Mouse (Mus musculus) liver, embryonic 11.5 days (tissue): Measurements from ENCODE around the gene Bpifa2. TPM values are rescaled to one million over a fixed set of nuclear protein-coding genes. Genes with fewer than 3 reads are reported as not detected.

Experiments used
- polyA plus RNA-seq: library from polyadenylated mRNA; unstranded; fragments of >200 nt; fragmentation: Nextera tagmentation; extraction: Ambion mirVana; gene quantifications from 2 replicates; pipeline ENCODE4 v1.2.1, GENCODE M21; 2014

The Bpifa2 gene
- polyA plus RNA-seq, 1 experiment from 2014 or later: not detected

Other genes with a start within 250 kb of the Bpifa2 start
- 0.07 TPM in 1 of 2 replicates, not detected in the other for gene Efcab8, start 228.3 kb upstream of the Bpifa2 start, polyA plus RNA-seq
- not detected in 2 replicates for gene Sun5, start 137.2 kb upstream of the Bpifa2 start, polyA plus RNA-seq
- not detected in 2 replicates for gene Bpifb2, start 133.2 kb upstream of the Bpifa2 start, polyA plus RNA-seq
- gene Bpifb6, start 107.9 kb upstream of the Bpifa2 start, polyA plus RNA-seq: not detected in 2 replicates
- gene Bpifb3, start 90.0 kb upstream of the Bpifa2 start, polyA plus RNA-seq: not detected in 2 replicates
- not detected in 2 replicates for gene Bpifb4, start 70.1 kb upstream of the Bpifa2 start, polyA plus RNA-seq
- gene Bpifa6, start 33.3 kb upstream of the Bpifa2 start, polyA plus RNA-seq: not detected in 2 replicates
- gene Bpifa3, start 122.1 kb downstream of the Bpifa2 start, polyA plus RNA-seq: not detected in 2 replicates
- 0.32 TPM in 1 of 2 replicates, not detected in the other for gene Bpifa1, start 134.6 kb downstream of the Bpifa2 start, polyA plus RNA-seq
- not detected in 2 replicates for gene Bpifa5, start 154.3 kb downstream of the Bpifa2 start, polyA plus RNA-seq
- gene Bpifb1, start 182.6 kb downstream of the Bpifa2 start, polyA plus RNA-seq: 0.14 TPM in 1 of 2 replicates, not detected in the other
- gene Bpifb5, start 215.5 kb downstream of the Bpifa2 start, polyA plus RNA-seq: not detected in 2 replicates
- gene Bpifb9a, start 249.6 kb downstream of the Bpifa2 start, polyA plus RNA-seq: not detected in 2 replicates